Mouse (Mus musculus): ENCODE results near the gene Fam174b.

GRCm38 (mm10) chr7:73814454-73814853, 74.4 kb downstream of the Fam174b start:
- TF ChIP-seq CTCF (IDR thresholded peaks at IDR 0.05; ENCODE audit: insufficient read depth, low read length) (no peak), POLR2A (IDR thresholded peaks at IDR 0.05; ENCODE audit: borderline replicate concordance, extremely low read depth, low read depth, low read length) (no peak)

Measured in lung, adult 2 months (tissue).